Mouse (Mus musculus): ENCODE measurements around the gene Smim14. TPM values are rescaled to one million over a fixed set of nuclear protein-coding genes. Genes with fewer than 3 reads are reported as not detected.

The Smim14 gene
- total and polyA plus RNA-seq, 3 experiments = 18.8 to 29.8 TPM; not detected in 1

DNA sequence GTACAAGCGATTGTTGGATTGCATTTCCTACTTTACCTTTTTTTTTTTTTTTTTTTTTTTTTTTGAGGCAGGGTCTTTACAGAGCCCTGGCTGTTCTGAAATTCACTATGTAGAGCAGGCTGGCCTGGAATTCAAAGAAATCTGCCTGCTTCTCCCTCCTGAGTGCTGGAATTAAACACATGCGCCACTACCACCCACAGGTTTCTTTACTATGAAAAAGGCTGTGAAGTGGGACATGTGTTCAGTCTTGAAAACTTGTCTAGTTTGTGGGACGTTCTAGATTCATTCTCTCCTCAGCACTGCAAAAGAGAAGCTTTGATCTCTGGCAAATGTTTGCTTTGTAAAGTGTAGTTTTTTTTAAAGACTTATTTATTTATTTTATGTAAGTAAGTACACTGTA lies 4.9 kb upstream of the Smim14 start:
- DNase-seq (ENCODE audit: low read depth, low spot score) = no peak
- H3K4me3 ChIP-seq (ENCODE audit: control insufficient read depth in 1 of 2, insufficient read depth in 1 of 2, low read depth in 2 of 2, low read length in 2 of 2) = no peak overlapping the region
- no peak for TF ChIP-seq GABPA (IDR thresholded peaks at IDR 0.05; ENCODE audit: low read depth, low read length)
- TF ChIP-seq TBP (IDR thresholded peaks at IDR 0.05; ENCODE audit: low read depth, low read length) = no peak
- 0 out of 2 replicates have a peak, but pooled peaks have one; percentile 45 for TF ChIP-seq ZNF384 (IDR thresholded peaks at IDR 0.05; ENCODE audit: low read depth, low read length)
- H3K36me3 ChIP-seq (ENCODE audit: control insufficient read depth in 1 of 2, insufficient read depth in 2 of 2, low read length in 2 of 2) = peaks cover 10 to 48% of the 10 kb centered on the region in 2 experiments
- H3K9me3 ChIP-seq (replicated peaks; ENCODE audit: insufficient read depth, low read length) = no peaks in the 10 kb centered on the region
- no peak overlapping the region for H3K9ac ChIP-seq (ENCODE audit: control insufficient read depth, low read depth, low read length, poor library complexity, severe bottlenecking)
- H3K79me2 ChIP-seq (ENCODE audit: control insufficient read depth, insufficient read depth, low read length, poor library complexity) = peaks cover 77% of the 10 kb centered on the region
- H3K27me3 ChIP-seq (ENCODE audit: control insufficient read depth in 1 of 2, insufficient read depth in 2 of 2, low read length in 2 of 2) = no peaks in the 10 kb centered on the region
- H3K27ac ChIP-seq (ENCODE audit: control insufficient read depth, low read depth, low read length) = no peak overlapping the region
- H3K4me1 ChIP-seq (ENCODE audit: control insufficient read depth in 1 of 2, insufficient read depth in 2 of 2, low read length in 2 of 2) = peaks cover 13 to 17% of the 10 kb centered on the region in 2 experiments

GRCm38 (mm10) chr5:65539786-65540185 lies 2.8 kb upstream of the Smim14 start:
- no peak overlapping the region; the same call in 1 of the 2 replicates for H3K9ac ChIP-seq (ENCODE audit: control insufficient read depth, low read depth, low read length, poor library complexity, severe bottlenecking)
- no peak overlapping the region for H3K27ac ChIP-seq (ENCODE audit: control insufficient read depth, low read depth, low read length)
- peaks cover 16 to 17% of the 10 kb centered on the region in 2 experiments for H3K4me1 ChIP-seq (ENCODE audit: control insufficient read depth in 1 of 2, insufficient read depth in 2 of 2, low read length in 2 of 2)
- no peaks in the 10 kb centered on the region for H3K27me3 ChIP-seq (ENCODE audit: control insufficient read depth in 1 of 2, insufficient read depth in 2 of 2, low read length in 2 of 2)
- TF ChIP-seq GABPA (IDR thresholded peaks at IDR 0.05; ENCODE audit: low read depth, low read length) = no peak
- no peak for TF ChIP-seq ELF1 (IDR thresholded peaks at IDR 0.05; ENCODE audit: low read depth, low read length)
- TF ChIP-seq KAT2A (conservative IDR thresholded peaks at IDR 0.05; ENCODE audit: low read depth, low read length) = no peak
- no peak for TF ChIP-seq BHLHE40 (IDR thresholded peaks at IDR 0.05; ENCODE audit: borderline replicate concordance, low read depth, low read length)
- H3K36me3 ChIP-seq (ENCODE audit: control insufficient read depth in 1 of 2, insufficient read depth in 2 of 2, low read length in 2 of 2) = peaks cover 8 to 44% of the 10 kb centered on the region in 2 experiments
- no peak for DNase-seq (ENCODE audit: low read depth, low spot score)
- peak overlapping the region in 1 of 2 experiments; percentile 82; a peak in 1 of 4 replicates for H3K4me3 ChIP-seq (ENCODE audit: control insufficient read depth in 1 of 2, insufficient read depth in 1 of 2, low read depth in 2 of 2, low read length in 2 of 2)
- no peaks in the 10 kb centered on the region for H3K9me3 ChIP-seq (replicated peaks; ENCODE audit: insufficient read depth, low read length)
- peaks cover 66% of the 10 kb centered on the region for H3K79me2 ChIP-seq (ENCODE audit: control insufficient read depth, insufficient read depth, low read length, poor library complexity)

DNA sequence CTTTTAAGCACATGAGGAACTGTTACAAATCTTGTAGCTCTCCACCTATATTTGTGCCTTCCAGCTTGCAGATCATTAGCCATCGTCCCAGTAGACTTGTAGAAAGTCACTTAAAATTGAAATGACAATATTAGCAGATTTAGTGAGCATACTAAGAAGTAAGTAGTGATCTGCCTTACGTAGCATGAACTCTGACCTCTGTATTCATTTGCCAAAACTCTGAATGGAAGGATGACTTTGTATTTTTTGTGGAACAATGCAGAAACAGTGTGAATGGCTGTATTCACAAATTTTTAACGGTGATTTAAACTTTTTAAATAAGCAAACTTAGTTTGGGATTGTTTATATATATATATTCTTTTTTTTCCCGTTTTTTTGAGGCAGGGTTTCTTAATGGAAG lies 1.8 kb upstream of the Smim14 start:
- no peaks in the 10 kb centered on the region for H3K27me3 ChIP-seq (ENCODE audit: control insufficient read depth in 1 of 2, insufficient read depth in 2 of 2, low read length in 2 of 2)
- H3K9ac ChIP-seq (ENCODE audit: control insufficient read depth, low read depth, low read length, poor library complexity, severe bottlenecking) = peak overlapping the region; percentile 98
- peak overlapping the region in 1 of 2 experiments; percentile 82; a peak in 2 of 4 replicates for H3K4me3 ChIP-seq (ENCODE audit: control insufficient read depth in 1 of 2, insufficient read depth in 1 of 2, low read depth in 2 of 2, low read length in 2 of 2)
- no peak for TF ChIP-seq TAL1 (IDR thresholded peaks at IDR 0.05; ENCODE audit: low read length)
- no peak for TF ChIP-seq UBTF (IDR thresholded peaks at IDR 0.05; ENCODE audit: borderline replicate concordance, insufficient read depth, low read depth, low read length)
- TF ChIP-seq USF2 (IDR thresholded peaks at IDR 0.05; ENCODE audit: borderline replicate concordance in 1 of 2, insufficient read depth in 1 of 2, low read depth in 1 of 2, low read length in 2 of 2) = no peak
- no peak for TF ChIP-seq POLR2AphosphoS5 (IDR thresholded peaks at IDR 0.05; ENCODE audit: borderline replicate concordance, low read depth, low read length)
- TF ChIP-seq MXI1 (IDR thresholded peaks at IDR 0.05; ENCODE audit: low read depth, low read length) = no peak
- TF ChIP-seq POLR2AphosphoS2 (IDR thresholded peaks at IDR 0.05; ENCODE audit: low read length) = no peak
- no peak for TF ChIP-seq CTCF (IDR thresholded peaks at IDR 0.05 in 2 of 3, conservative IDR thresholded peaks at IDR 0.05 in 1 of 3; ENCODE audit: control insufficient read depth in 1 of 3, insufficient read depth in 1 of 3, low read depth in 2 of 3, low read length in 3 of 3, poor library complexity in 1 of 3, severe bottlenecking in 1 of 3)
- no peak for TF ChIP-seq RAD21 (IDR thresholded peaks at IDR 0.05; ENCODE audit: low read depth, low read length)
- no peak for TF ChIP-seq GABPA (IDR thresholded peaks at IDR 0.05; ENCODE audit: low read depth, low read length)
- TF ChIP-seq MYC (IDR thresholded peaks at IDR 0.05; ENCODE audit: low read depth, low read length) = no peak
- no peak for TF ChIP-seq ZNF384 (IDR thresholded peaks at IDR 0.05; ENCODE audit: low read depth, low read length)
- no peak for TF ChIP-seq RCOR1 (IDR thresholded peaks at IDR 0.05; ENCODE audit: low read depth, low read length)
- TF ChIP-seq ZMIZ1 (IDR thresholded peaks at IDR 0.05; ENCODE audit: low read depth, low read length) = no peak
- TF ChIP-seq SIN3A (IDR thresholded peaks at IDR 0.05; ENCODE audit: low read length) = no peak; the same call in 1 of the 2 replicates
- no peak for TF ChIP-seq BHLHE40 (IDR thresholded peaks at IDR 0.05; ENCODE audit: borderline replicate concordance, low read depth, low read length)
- TF ChIP-seq SMC3 (IDR thresholded peaks at IDR 0.05; ENCODE audit: low read depth, low read length) = no peak
- H3K4me1 ChIP-seq (ENCODE audit: control insufficient read depth in 1 of 2, insufficient read depth in 2 of 2, low read length in 2 of 2) = peaks cover 17 to 21% of the 10 kb centered on the region in 2 experiments
- peaks cover 59% of the 10 kb centered on the region for H3K79me2 ChIP-seq (ENCODE audit: control insufficient read depth, insufficient read depth, low read length, poor library complexity)
- peaks cover 8 to 48% of the 10 kb centered on the region in 2 experiments for H3K36me3 ChIP-seq (ENCODE audit: control insufficient read depth in 1 of 2, insufficient read depth in 2 of 2, low read length in 2 of 2)
- peak; percentile 47 for DNase-seq (ENCODE audit: low read depth, low spot score)
- H3K9me3 ChIP-seq (replicated peaks; ENCODE audit: insufficient read depth, low read length) = no peaks in the 10 kb centered on the region
- H3K27ac ChIP-seq (ENCODE audit: control insufficient read depth, low read depth, low read length) = no peak overlapping the region
